Mouse (Mus musculus) forebrain, postnatal 0 days (tissue): ENCODE data around the gene Mlxip. TPM values are rescaled to one million over a fixed set of nuclear protein-coding genes. Genes with fewer than 3 reads are reported as not detected.

ENCODE experiments used
- ATAC-seq: fragments of 200-750 bp; cut with Nextera tagmentation; 2 replicates; pipeline ENCODE4 v1.8.0; 2017; ENCODE audit warnings: mild to moderate bottlenecking, moderate library complexity
- DNase-seq: peaks from one replicate; pipeline ENCODE4 v3.0.0-alpha.2; 2015
- H3K27ac ChIP-seq: fragments of 300-500 bp; sonication (generic); 2 replicates; pipeline ENCODE4 v1.5.1; 2014; ENCODE audit warnings: low read depth, mild to moderate bottlenecking, antibody characterized with exemption, low read length, moderate library complexity, mixed read lengths
- H3K27me3 ChIP-seq: fragments of 300-500 bp; sonication (generic); 2 replicates; pipeline ENCODE4 v1.6.1; 2014; ENCODE audit warnings: mild to moderate bottlenecking, low read length, mixed read lengths; ENCODE audit not compliant: insufficient read depth
- H3K36me3 ChIP-seq: fragments of 300-500 bp; sonication (generic); 2 replicates; pipeline ENCODE4 v1.6.1; 2014; ENCODE audit warnings: mild to moderate bottlenecking, moderate library complexity; ENCODE audit not compliant: insufficient read depth
- H3K4me1 ChIP-seq: fragments of 300-500 bp; sonication (generic); 2 replicates; pipeline ENCODE4 v1.6.1; 2014; ENCODE audit warnings: antibody characterized with exemption; ENCODE audit not compliant: insufficient read depth
- H3K4me2 ChIP-seq: fragments of 300-500 bp; sonication (generic); 2 replicates; pipeline ENCODE4 v1.6.1; 2014; ENCODE audit warnings: low read depth, mild to moderate bottlenecking, moderate library complexity
- H3K4me3 ChIP-seq: fragments of 300-500 bp; sonication (generic); 2 replicates; pipeline ENCODE4 v1.5.1; 2014; ENCODE audit warnings: low read depth, low read length, mixed read lengths
- H3K9ac ChIP-seq: fragments of 300-500 bp; sonication (generic); 2 replicates; pipeline ENCODE4 v1.6.1; 2014; ENCODE audit warnings: mild to moderate bottlenecking
- H3K9me3 ChIP-seq: fragments of 300-500 bp; sonication (generic); 2 replicates; pipeline ENCODE4 v1.6.1; 2016; ENCODE audit warnings: low read length
- CTCF ChIP-seq: sonication (generic); IDR thresholded peaks from 2 replicates; pipeline ENCODE4 v1.5.1; 2016; ENCODE audit warnings: antibody characterized with exemption, control low read depth, low read depth
- WGBS: fragments of 180-500 bp; shearing (Covaris S2); extraction: QIAGEN DNeasy Blood & Tissue Kit; methylation state at CpG from one replicate; pipeline ENCODE4 v1.1.7; 2014; 5-methylcytosine and 5-hydroxymethylcytosine counted together
- polyA plus RNA-seq: library from polyadenylated mRNA; unstranded; fragments of >200 nt; fragmentation: Nextera tagmentation; extraction: Ambion mirVana; gene quantifications from 2 replicates; pipeline ENCODE4 v1.2.1, GENCODE M21; 2015
- total RNA-seq: library from RNA; depleted of rRNA; stranded (reverse); fragments of >200 nt; gene quantifications from 2 replicates; pipeline ENCODE4 v1.2.3, GENCODE M21; 2014; rRNA removed

Gene Mlxip
- total and polyA plus RNA-seq, 2 experiments from 2014 or later: 13.3 to 17.4 TPM

GRCm38 (mm10) chr5:123473817-123474216 is 79.2 kb downstream of the Mlxip start:
- Histone ChIP-seq H3K9me3 (no peaks in the 10 kb centered on the region), H3K27me3 (no peaks in the 10 kb centered on the region), H3K36me3 (no peaks in the 10 kb centered on the region), H3K4me1 (no peaks in the 10 kb centered on the region), H3K4me2 (no peak overlapping the region), H3K9ac (no peak overlapping the region), H3K27ac (no peak overlapping the region), H3K4me3 (no peak overlapping the region)
- DNase-seq (peak; percentile 45), ATAC-seq (peak; percentile 85)
- 45% methylated on average over 5 of the region's 5 CpGs for WGBS
- TF ChIP-seq CTCF: no peak

GRCm38 (mm10) chr5:123487659-123488395 is 93.2 kb downstream of the Mlxip start:
- Histone ChIP-seq H3K9ac (no peak overlapping the region), H3K27ac (no peak overlapping the region), H3K4me1 (0 out of 2 replicates have a peak, but pooled peaks cover 4% of the 10 kb centered on the region), H3K4me2 (no peak overlapping the region), H3K36me3 (no peaks in the 10 kb centered on the region), H3K9me3 (no peaks in the 10 kb centered on the region), H3K4me3 (no peak overlapping the region), H3K27me3 (no peaks in the 10 kb centered on the region)
- DNase-seq (no peak), ATAC-seq (no peak)
- no peak for TF ChIP-seq CTCF
- 87% methylated on average over 11 of the region's 11 CpGs for WGBS

DNA sequence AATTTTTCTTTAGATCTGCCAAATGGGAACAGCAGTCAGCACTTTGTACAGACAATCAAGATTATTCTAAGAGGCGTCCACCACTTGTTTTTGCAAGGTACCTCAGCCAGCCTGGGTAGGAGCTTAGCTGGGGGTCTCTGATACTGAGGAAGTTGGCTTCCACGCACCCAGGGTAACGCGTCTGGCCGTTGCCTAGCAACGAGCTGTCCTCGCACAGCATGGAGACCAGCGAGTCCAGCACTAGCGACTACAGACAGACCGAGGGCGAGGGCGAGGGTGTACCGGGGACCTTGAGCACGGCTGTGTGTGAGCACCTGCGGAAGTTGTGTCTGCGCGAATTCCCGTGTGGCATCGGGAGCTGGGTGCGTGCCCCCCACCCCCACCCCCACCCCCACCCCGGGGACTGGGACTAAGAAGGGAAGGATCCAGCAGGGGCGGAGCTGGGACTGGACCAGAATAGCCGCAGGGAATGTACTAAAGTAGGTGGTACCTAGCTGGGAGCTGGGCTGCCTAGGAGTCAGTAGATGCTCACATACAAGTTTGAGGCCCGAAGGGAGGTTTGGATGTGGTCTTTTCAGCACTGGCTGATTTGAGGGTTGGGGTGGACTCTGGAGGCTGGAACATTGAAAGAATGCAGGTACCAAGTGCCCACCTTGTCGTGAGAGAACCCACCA is 94.7 kb downstream of the Mlxip start, which contains the start of the genes Lrrc43 and Il31:
Gene Lrrc43, plus strand, starts transcription at position 194 of the 674 bp plus-strand sequence.
Gene Il31, minus strand, starts transcription at position 378 of the 674 bp plus-strand sequence.
- DNase-seq (peak; percentile 64), ATAC-seq (peak; percentile 73)
- 0 out of 2 replicates have a peak, but pooled peaks cover 4% of the 10 kb centered on the region for H3K4me1 ChIP-seq
- no peak for TF ChIP-seq CTCF
- H3K9me3 ChIP-seq: no peaks in the 10 kb centered on the region
- H3K27ac ChIP-seq: no peak within 1 kb of the TSS
- no peaks in the 10 kb centered on the region for H3K27me3 ChIP-seq
- H3K36me3 ChIP-seq: no peaks in the 10 kb centered on the region
- peak within 1 kb of the TSS; percentile 24 for H3K4me3 ChIP-seq
- H3K9ac ChIP-seq: no peak within 1 kb of the TSS
- WGBS: 6% methylated on average over 25 of the region's 25 CpGs
- peak within 1 kb of the TSS; percentile 46 for H3K4me2 ChIP-seq

DNA sequence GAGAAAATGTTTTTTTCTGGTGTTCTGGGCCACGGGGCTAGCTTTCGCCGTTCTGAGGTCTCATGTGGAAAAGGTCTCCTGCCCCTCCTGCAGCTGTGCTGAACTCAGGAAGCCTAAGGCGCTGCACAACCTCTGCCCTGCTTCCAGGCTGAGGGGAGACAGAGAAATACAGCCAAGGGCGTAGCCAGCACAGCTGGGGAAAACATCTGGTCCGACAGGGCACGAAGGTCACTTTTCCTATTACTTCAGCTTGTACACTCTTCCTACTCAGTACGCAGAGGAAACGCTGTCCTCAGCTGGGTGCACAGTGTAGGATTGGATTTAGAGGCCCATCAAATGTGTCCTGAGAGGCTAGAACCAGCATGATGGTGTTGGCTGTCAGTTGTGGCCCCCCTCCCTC is 95.3 kb downstream of the Mlxip start:
- Histone ChIP-seq H3K4me2 (no peak overlapping the region), H3K9me3 (no peaks in the 10 kb centered on the region), H3K36me3 (no peaks in the 10 kb centered on the region), H3K27ac (no peak overlapping the region), H3K27me3 (no peaks in the 10 kb centered on the region), H3K9ac (no peak overlapping the region), H3K4me1 (0 out of 2 replicates have a peak, but pooled peaks cover 4% of the 10 kb centered on the region), H3K4me3 (no peak overlapping the region)
- TF ChIP-seq CTCF: no peak
- ATAC-seq (no peak), DNase-seq (no peak)
- 78% methylated on average over 9 of the region's 9 CpGs for WGBS

- Histone ChIP-seq H3K4me3 (no peak overlapping the region), H3K4me2 (no peak overlapping the region), H3K9ac (no peak overlapping the region), H3K9me3 (no peaks in the 10 kb centered on the region), H3K36me3 (no peaks in the 10 kb centered on the region), H3K4me1 (no peaks in the 10 kb centered on the region), H3K27me3 (no peaks in the 10 kb centered on the region), H3K27ac (no peak overlapping the region)
- peak; percentile 71 for ATAC-seq
- peak; percentile 73 for TF ChIP-seq CTCF
- DNase-seq: peak; percentile 51
- 48% methylated on average over 4 of the region's 4 CpGs for WGBS
Measured at GRCm38 (mm10) chr5:123499717-123500116, 105.1 kb downstream of the Mlxip start.

GRCm38 (mm10) chr5:123501973-123502372 is 107.4 kb downstream of the Mlxip start:
- no peaks in the 10 kb centered on the region for H3K4me1 ChIP-seq
- no peak for ATAC-seq

More at GRCm38 (mm10) chr5:123501973-123502372, 107.4 kb downstream of the Mlxip start:
- H3K27me3 ChIP-seq: peaks cover 3% of the 10 kb centered on the region; the same call in 1 of the 2 replicates
- DNase-seq: no peak
- H3K36me3 ChIP-seq: no peaks in the 10 kb centered on the region
- no peak overlapping the region for H3K4me2 ChIP-seq
- 81% methylated on average over 4 of the region's 4 CpGs for WGBS
- TF ChIP-seq CTCF: no peak
- no peak overlapping the region for H3K4me3 ChIP-seq
- no peak overlapping the region for H3K9ac ChIP-seq
- H3K9me3 ChIP-seq: no peaks in the 10 kb centered on the region
- no peak overlapping the region for H3K27ac ChIP-seq

Other genes with a start within 250 kb of the Mlxip start
- 37.4 and 39.5 TPM in 2 replicates for gene Psmd9, start 225.4 kb upstream of the Mlxip start, total RNA-seq
- 72.3 and 79.4 TPM in 2 replicates for gene Psmd9, start 225.4 kb upstream of the Mlxip start, polyA plus RNA-seq
- not detected in 2 replicates for gene Hpd, start 212.1 kb upstream of the Mlxip start, total RNA-seq
- not detected in 2 replicates for gene Hpd, start 212.1 kb upstream of the Mlxip start, polyA plus RNA-seq
- gene Wdr66, start 142.7 kb upstream of the Mlxip start, total RNA-seq: 1.8 and 4.4 TPM in 2 replicates
- 1.1 and 2.0 TPM in 2 replicates for gene Wdr66, start 142.7 kb upstream of the Mlxip start, polyA plus RNA-seq
- gene Bcl7a, start 51.0 kb upstream of the Mlxip start, total RNA-seq: 47.9 and 56.0 TPM in 2 replicates
- 37.2 and 38.3 TPM in 2 replicates for gene Bcl7a, start 51.0 kb upstream of the Mlxip start, polyA plus RNA-seq
- gene Lrrc43, start 94.5 kb downstream of the Mlxip start, total RNA-seq: 0.69 and 1.5 TPM in 2 replicates
- gene Lrrc43, start 94.5 kb downstream of the Mlxip start, polyA plus RNA-seq: 0.62 and 1.3 TPM in 2 replicates
- gene Il31, start 94.7 kb downstream of the Mlxip start, total RNA-seq: not detected in 2 replicates
- not detected in 2 replicates for gene Il31, start 94.7 kb downstream of the Mlxip start, polyA plus RNA-seq
- 2.2 and 2.5 TPM in 2 replicates for gene B3gnt4, start 115.7 kb downstream of the Mlxip start, total RNA-seq
- 1.3 and 1.7 TPM in 2 replicates for gene B3gnt4, start 115.7 kb downstream of the Mlxip start, polyA plus RNA-seq
- 71.6 and 73.2 TPM in 2 replicates for gene Diablo, start 129.4 kb downstream of the Mlxip start, total RNA-seq
- 94.3 and 97.6 TPM in 2 replicates for gene Diablo, start 129.4 kb downstream of the Mlxip start, polyA plus RNA-seq
- gene Gm49027, start 130.7 kb downstream of the Mlxip start, total RNA-seq: 0.69 and 3.7 TPM in 2 replicates
- 4.1 and 4.4 TPM in 2 replicates for gene Gm49027, start 130.7 kb downstream of the Mlxip start, polyA plus RNA-seq
- 53.6 and 63.1 TPM in 2 replicates for gene Vps33a, start 178.2 kb downstream of the Mlxip start, total RNA-seq
- gene Vps33a, start 178.2 kb downstream of the Mlxip start, polyA plus RNA-seq: 34.2 and 43.2 TPM in 2 replicates